Mouse (Mus musculus) thymus, postnatal 36 days (tissue): ENCODE data around the gene P4ha2.

Source experiments
- DNase-seq, 2 experiments: peaks; one replicate each; pipeline ENCODE4 v3.0.0; 2022; ENCODE audit warnings: mixed read lengths in 2 of 2

The P4ha2 gene

DNA sequence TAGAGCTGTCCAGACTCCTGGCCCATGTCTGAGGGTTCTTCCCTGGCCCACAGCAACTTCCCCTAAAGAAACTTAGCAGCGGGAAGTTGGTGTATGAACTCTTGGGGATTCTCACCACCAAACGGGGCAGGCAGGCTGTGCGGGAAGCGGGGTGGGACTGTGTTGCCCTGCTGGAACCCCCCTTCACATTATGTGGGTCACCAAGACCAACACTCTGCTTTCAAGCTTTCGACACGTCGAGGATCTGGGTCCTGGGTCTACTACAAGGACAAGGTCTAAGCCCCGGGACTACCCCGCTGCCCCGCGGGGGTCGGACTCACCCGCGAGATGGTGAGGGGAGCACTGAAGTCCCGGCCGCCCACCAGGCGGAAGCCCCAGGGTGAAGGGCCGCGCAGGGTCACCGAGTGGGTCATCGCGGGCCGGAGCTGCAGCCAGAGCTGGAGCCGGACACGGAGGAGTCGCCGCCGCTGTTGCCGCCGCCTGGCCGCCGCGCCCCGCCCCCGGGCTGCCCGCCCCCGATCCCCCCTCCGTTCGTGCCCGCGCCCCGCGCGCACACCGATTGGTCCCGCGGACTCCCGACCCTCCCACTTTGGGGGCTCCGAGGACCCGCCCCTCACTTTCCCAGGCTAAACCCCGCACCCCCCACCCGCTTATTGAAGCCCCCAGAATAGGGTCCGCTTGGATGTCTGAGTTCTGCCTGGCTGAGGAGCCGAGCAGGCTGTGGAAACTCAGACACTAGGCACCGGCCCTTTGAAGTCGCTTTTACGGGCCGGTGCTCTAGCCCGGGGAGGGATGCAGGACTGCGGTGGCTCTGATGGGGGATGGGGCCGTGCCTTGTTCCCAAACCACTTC lies 31.1 kb upstream of the P4ha2 start, which contains the start of gene Pdlim4:
Gene Pdlim4, minus strand, starts transcription at position 495 of the 852 bp plus-strand sequence.
- DNase-seq: peak in 1 of 2 experiments; percentile 30

DNA sequence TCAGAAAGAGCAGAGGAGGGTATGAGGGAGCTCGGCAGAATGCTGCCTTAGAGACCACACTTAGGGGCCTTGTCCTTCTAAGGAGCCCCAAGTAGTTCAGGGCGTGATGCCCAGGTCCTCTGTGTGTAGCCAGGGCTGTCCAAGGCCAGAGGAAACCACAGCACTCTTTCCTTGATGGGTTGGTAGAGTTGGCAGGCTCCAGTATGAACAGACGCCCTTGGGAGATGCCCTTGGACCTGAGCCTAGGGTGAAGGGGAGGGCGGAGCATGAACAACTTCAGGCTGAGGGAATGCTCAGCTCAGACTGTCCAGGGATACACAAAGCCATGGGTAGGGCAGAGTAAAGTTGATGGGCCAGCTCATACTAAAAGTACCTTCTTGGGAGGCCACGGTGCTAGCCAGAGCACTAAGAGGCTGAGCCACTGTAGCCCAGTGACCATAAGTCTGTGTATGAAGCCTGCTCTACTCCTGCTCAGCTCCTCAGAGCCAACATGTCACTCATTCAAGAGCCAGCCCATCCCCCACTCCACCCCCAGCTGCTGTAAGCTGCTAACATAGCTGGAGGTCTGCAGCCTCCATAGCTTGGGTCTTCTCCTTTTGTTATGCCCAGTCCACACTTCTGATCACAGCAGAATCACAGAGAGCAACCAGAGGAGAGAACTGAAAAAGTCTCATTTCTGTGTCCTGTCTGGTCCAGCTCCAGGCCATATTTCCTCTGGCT lies 28.0 kb upstream of the P4ha2 start:
- no peak for DNase-seq

DNA sequence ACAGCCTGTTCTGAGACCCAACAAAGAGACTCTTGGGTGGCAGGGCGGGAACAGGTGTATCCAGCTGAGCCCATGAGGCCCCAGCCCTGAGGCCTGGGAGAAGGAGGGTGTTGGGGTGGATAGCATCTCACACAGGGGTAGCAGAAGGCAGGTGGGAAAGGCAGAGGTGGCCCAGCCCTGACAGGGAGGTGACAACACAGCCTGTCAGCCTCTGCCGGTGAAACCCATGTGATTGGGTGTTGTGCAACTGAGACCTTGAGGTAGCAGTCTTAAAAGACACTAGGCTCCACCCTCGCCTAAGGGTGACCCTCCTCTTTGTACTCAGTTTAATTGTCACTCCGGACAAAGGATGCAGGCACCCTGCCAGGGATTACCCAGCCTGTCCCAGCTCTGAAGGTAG lies 26.6 kb upstream of the P4ha2 start:
- DNase-seq: no peak

DNA sequence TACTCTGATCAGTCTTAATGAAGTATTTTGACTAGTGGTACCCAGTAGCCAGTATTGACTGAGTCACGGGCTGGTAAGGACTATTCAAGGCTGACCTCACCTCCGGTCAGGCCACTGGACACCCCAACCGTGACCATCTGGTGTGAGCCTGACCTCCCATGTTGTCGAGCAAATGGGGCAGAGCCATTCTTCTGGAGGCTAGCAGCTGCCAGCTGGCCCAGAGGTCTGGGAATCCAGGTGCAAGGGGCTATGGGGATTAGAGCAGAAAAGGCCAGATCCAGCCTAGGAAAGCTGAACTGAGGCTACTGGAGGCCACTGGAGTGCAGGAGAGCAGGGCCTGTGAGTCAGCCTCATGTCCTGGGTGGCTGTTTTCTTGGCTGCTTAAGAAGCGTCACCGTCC lies 24.5 kb upstream of the P4ha2 start:
- no peak for DNase-seq

DNA sequence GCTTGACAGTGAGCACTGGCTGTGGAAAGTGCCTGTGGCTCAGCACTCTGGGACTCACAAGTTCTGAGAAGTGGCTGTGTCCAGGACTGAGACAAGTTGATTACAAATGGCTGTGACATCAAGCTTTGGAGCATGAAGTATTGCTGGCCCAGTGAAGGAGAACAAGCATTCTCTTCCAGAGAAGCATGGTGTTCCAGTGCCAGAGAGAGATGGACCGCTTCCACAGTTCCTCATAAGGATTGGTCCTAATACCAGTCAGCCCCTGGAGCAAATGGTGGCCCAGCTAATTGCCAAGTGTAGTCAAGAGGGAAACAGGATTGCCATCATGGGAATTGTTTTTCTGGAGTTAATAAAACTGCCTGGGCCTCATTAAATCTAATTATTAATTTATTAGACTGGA lies 23.8 kb upstream of the P4ha2 start:
- no peak for DNase-seq

DNA sequence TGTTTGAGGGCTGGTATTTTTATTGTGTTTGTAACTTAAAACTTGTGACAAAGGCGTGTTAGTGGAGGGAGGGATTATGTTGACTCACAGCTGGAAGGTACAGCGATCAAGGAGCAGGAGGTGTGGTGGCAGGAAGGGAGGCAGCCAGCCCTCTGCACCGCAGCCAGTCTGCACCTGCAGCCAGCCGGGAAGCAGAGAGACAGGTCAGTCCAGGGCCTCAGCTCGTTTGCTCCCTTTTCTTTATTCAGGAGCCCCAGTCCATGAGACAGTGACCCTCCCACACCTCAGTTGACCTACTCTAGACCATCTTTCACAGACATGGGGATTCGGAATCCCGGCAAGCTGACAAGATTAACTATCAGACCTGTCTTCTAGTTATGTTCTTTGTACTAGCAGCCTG lies 19.5 kb upstream of the P4ha2 start:
- peak; percentile 71 to 83 for DNase-seq

DNA sequence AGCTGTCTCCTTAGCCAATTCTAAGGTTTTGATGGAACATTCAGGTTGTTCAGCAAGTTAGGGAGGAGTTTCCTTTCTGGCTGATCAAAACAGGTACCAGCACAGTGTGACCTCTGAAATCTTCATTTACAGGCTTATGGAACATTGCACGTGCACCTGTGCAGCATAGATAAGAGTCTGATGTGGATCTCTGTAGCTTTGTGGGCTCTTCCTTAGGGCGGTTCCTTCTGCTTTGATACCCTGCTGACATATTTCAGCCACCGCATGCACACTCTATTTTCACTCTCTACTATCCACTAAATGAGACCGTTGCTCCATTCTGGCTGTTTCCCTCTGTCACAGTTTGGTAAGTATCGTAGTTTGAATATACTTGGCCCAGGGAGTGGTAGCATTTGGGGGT lies 17.2 kb upstream of the P4ha2 start:
- DNase-seq: peak in 1 of 2 experiments; percentile 52

DNA sequence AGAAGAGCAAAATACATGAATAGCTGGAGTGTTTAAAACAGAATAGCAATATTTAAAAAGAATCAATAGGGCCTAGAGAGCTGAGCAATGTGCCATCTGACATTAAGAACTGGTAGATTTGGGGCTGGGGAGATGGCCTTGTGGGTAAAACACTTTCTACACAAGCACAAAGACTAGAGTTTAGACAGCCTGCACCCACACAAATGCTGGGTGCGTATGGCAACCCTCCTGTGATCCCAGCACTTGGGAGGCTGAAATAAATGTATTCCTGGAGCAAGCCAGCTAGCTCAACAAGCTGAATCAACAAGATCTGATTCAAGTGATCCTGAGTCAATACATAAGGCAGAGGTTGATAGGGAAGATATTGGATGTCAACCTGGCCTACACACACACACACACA lies 14.9 kb upstream of the P4ha2 start:
- DNase-seq: no peak

DNA sequence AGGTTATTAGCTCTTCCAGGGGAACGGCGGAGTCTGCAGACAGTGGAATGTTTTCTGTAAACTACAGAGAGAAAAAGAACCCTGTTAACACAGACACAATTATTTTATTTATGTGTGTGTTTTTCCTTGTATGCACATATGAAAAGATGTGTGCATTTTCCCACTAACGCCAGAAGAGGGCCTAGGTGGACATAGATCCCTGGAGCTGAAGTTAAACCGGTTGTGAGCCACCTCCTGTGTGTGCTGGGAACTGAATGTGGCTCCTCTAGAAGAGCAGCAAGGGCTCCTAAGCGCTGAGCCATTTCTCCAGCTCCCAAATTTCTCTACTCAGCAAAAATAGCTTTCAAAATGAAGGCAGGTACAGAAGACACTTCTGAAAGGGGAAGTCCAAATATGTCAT lies 14.1 kb upstream of the P4ha2 start:
- DNase-seq: no peak

DNA sequence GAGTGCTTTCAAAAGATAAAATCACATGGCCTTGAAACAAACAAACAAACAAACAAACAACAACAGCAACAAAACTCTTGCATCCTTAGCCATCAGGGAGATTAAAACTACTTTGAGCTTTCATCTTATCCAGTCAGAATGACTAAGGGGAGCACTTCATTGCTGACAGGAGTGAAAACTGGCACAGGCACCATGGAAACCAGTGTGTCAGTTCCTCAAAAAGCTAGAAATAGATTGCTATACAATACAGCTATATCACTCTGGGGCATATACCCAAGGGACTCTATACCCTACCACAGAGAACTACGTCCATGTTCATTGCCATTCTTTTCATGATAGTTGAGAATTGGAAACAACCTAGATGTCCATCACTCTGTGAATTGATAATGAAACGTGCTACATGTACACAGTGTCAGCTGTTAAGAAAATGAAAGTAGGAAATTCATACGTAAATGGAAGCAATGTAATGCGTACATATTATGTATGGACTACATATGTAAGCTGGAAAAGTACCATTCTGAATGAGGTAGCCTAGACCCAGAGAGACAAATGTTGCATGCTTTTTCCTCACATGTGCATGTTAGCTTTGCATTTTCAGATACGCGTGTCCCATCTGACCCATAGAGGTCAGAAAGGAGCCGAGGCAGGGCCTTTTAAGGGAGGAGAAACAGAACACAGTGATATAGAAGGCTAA lies 11.5 kb upstream of the P4ha2 start:
- no peak for DNase-seq

DNA sequence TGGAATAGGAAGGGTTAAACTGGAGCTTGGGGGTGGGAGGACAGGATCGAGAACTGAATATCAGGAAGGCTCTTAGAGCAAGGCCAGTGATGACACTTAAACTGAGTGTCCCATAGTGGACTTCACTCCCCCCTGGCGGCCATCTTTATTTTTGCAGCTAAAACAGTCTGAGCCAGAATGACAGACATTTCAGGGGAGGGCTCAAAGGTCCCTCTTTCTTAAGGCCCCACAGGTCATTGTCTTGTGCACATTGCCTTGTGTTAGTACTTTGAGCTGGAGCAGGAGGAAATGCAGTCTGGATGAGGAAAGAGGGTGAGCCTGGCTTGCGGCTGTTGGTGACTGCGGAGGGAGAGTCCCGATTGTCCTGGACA lies 11.0 kb upstream of the P4ha2 start:
- DNase-seq: peak; percentile 66 to 79

DNA sequence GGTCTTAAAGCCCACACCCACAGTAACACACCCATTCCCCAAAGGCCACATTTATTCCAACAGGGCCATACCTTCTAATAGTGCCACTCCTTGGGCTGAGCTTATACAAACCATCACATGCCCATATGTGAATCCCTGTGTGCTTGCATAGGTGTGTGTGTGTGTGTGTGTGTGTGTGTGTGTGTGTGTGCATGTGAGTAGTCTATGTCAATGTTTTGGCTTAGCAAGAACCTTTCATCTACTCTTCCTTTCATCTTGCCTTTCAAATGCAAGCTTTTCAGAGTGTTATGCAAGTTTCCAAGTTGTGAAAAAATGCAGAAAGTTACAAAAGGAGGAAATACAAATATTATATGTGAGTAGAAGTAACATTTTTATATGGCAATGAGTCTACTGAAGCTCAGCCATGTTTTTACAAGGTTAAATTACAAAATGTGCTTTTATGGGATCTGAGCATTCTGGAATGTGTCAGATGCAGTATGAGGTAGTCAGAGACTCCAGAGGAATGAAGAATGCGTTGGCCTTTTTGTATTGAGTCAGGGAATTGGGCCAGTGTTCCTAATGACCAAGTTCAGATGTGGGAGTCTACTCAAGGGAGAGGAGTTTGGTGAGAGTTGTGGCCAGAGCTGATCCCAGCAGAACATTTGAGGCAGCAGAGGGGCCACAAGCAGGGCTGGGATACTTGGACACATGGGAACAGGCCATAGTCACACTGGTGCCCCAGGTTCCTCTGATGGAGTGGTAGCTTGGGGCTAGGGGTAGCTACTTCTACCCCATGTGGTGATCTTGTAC lies 9.6 kb upstream of the P4ha2 start:
- no peak for DNase-seq

DNA sequence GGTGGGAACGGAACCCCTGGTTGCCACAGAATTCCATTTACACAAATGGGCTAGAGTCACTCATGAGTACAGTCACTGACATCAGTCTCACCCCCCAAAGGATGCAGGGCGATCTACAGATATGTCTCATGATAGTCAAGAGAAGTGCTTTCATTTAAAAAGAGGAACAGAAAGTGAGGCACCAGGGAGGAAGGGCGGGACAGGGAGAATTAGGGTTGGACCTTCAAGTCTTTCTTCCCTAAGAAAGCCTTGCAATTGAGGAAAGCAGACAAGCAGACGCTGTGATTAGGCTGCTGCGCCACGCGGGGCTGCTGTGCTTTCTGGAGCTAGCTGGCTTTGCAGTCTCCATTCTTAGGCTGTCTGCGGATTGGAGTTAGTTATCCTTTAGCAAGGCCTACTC lies 8.2 kb upstream of the P4ha2 start:
- no peak for DNase-seq

DNA sequence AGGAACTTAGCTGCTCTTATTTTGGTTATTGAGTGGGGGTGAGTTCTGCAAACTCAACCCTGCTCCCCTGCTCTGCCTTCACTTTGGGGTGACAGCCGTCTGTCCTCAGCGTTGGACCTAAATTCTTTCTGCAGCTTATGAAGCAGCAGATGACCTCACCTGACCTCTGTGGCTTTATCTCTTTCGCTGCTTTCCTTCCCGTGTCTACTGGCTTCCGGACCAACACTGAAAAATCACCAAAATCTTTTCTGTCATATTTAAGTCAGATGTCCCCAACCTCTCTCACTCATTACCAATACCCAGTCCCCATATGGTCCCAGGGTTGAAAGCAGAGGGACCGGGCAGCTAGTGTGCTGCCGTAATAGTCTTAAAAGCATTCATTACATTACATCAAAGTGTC lies 7.7 kb upstream of the P4ha2 start:
- DNase-seq: no peak

DNA sequence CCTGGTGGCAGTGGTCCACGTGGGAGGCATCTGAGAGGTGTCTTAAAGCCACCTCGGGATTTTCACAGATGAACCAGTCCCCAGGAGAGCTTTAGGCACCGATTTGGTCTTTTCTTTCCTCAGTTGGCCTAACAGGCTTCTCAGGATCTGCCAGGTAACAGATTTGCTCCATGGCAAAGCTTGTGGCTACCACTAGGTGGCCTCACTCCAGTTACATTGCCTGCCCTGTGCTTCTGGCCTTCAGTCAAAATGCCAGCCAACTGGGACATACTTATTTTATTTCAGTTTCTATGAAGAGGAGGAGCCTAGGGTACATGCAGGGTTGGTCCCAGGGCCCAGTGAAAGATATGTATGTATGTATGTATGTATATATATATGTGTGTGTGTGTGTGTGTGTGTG lies 6.9 kb upstream of the P4ha2 start:
- peak in 1 of 2 experiments; percentile 46 for DNase-seq

DNA sequence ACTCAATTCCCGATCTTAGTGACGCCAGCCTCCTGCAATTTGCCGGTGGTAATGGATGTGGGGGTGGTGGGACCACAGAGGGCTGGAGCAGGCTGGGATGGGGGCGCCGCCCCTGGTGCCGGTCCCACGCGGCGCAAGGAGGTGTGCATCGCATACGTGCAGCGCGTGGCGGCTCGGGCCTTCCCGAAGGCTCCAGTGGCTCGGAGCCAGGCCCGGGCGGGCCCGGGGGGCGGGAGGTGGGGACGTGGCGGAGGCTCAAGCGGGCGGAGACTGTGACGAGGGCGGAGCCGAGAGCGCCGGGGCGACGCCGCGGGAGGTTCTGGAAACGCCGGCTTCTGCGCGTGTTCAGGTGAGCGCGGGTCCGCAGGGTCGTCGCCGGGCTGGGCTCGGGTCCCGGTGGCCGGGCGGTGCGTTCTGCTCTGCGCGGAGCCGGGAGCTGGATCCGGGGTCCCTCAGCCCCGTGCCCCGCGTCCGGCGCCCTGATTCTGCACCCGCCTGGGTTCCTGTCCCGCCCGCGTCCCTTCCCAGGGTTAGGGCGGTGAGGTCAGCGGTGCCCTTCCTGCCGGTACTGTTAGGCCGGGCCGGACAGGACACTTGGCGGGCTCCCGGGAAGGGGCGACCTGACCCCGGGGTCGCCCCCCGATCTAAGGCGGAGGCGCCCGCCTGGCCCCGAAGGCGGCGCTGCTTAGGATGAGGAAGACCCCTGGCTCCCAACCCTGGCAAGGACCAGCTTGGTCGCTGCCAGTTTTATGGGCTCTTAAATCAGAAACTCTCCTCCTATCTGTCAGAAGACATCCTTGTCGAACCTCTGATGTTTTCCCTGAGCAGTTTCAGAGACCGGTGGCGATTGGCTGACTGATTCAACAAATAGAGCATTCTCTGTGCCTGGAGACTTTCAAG lies 1.0 kb downstream of the P4ha2 start:
- DNase-seq: peak; percentile 63 to 67

DNA sequence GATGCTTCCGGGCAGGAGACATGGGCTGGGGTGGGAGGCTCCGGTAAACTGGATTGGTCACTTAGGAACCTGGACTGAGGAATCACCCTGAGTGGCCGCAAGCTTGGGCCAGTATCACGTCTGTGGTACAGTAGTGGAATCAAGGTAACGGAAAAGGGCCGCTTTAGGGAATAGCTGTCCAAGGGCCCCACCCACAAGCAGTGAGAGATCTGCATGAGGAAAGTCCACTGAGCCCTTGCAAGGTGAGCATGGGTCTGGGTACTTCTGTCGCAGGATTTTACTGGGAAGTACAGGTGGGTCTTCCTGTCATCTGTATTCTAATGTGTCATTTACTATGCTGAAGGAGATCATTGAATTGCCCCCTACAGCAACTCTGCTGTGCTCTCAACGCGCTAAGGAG lies 1.8 kb downstream of the P4ha2 start:
- no peak for DNase-seq

DNA sequence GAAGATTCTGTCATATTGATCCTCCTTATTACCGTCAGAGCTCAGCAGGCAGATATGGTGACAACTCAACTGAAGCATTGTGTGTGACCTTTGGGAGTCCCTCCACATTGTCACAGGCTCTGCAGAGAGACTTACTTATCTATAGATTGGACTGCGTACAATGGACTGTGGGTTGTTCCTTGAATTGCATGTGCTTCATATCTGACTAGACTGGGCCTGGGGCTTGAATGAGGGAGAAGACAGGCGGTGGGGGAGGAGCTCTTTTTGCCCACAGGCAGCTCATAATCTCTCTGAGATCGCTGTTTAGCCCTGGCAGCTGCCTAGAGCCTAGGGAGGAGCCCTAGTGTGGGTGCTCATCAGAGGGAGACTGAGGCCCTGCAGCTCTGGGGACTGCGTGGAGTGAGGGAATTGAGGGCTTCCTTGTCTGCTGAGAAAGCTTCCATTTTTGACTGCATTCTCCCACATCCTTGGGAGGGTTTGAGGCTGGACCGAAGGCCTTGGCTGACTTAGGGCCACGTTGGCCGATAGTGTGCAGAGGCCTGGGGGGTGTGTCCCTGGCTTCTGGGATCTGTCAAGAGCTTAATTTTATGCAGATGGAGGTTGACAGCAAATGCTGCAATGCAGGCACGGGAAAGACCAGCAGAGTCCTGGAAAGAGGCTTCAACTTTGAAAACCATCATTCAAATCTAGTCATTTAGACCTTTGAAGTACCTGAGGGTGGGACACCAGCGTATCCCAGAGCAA lies 3.0 kb downstream of the P4ha2 start:
- DNase-seq: no peak

DNA sequence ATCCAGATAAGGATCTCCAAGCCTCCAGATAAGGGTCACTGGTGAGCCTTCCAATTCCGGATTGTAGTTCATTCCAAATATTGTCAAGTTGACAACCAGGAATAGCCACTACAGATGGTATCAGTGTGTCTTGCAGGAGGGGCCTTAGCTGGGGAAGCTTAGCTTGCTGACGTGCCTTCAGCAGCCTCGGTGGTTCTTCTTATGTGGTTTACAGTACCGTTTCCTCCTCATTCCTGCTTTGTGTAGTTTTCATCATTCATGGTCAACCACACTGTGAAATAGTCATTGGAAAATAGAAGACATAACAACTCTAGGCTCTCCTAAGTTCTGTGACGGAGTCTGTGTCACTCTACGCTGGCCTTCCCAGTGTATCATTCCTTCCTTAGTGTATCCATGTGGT lies 5.1 kb downstream of the P4ha2 start:
- DNase-seq: peak in 1 of 2 experiments; percentile 44

DNA sequence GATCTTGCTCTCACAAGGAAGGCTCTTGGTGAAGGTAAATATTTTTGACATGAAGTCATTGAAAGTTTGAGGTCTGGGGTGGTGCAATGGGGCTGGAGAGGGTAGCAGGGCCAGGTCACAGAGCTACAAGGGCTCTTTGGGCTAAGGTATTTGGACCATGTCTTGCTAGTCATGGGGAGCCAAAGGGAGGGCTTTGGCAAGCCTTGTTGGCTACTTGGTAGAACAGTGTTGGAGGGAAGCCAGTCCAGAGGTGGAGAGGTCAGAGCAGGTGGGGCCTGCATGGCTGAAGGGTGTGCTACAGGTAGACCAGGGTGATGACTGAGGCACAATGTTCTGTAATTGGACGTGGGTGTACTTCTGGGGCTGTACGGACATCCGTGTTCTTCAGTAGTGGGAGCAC lies 6.8 kb downstream of the P4ha2 start:
- no peak for DNase-seq

DNA sequence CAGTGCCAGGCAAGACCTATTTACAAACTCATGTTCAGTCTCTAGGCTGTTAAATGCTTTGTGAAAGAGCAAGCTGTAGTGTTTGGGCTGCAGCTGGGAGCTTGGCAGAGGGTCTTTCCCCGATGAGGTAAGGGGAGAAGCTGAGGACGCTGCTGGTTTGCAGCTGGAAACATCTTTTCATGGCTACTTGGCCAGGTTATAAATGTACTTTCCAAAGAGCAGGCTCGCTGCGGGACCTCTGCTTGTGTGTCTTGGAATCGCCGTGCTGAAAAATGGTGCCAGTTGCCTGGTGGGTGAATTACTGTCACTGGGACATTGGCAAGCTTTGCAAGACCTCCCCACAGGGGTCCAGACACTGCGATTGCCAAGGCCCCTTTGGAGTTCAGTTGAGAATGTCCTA lies 7.3 kb downstream of the P4ha2 start:
- no peak for DNase-seq
